Mouse (Mus musculus) hematopoietic multipotent progenitor cell, adult 10-12 weeks (in vitro differentiated cells): Measurements from ENCODE around the gene C730034F03Rik. TPM values are rescaled to one million over a fixed set of nuclear protein-coding genes. Genes with fewer than 3 reads are reported as not detected.

Source experiments
- polyA plus RNA-seq: library from polyadenylated mRNA; stranded (reverse); fragments of >175 nt; gene quantifications from 2 replicates; pipeline ENCODE4 v1.2.3, GENCODE M21; 2012; ENCODE audit warnings: low replicate concordance

C730034F03Rik gene
- 0.24 and 0.42 TPM in 2 replicates for polyA plus RNA-seq

GRCm38 (mm10) chr15:89429352-89430221 is at the start of gene C730034F03Rik, which contains the start of the genes Gm44502 and Chkb:
Gene C730034F03Rik, plus strand, starts transcription at chr15:89429589.
Gene Gm44502, minus strand, starts transcription at chr15:89429696.
Gene Chkb, minus strand, starts transcription at chr15:89429908.

GRCm38 (mm10) chr15:89384617-89385016 is 44.8 kb upstream of the C730034F03Rik start, which contains the start of gene Klhdc7b:
Gene Klhdc7b, plus strand, starts transcription at chr15:89384917.

GRCm38 (mm10) chr15:89410118-89410517 is 19.3 kb upstream of the C730034F03Rik start, which contains the start of gene Syce3:
Gene Syce3, minus strand, starts transcription at chr15:89410503.

GRCm38 (mm10) chr15:89425711-89426121 is 3.7 kb upstream of the C730034F03Rik start, which contains the start of gene Cpt1b:
Gene Cpt1b, minus strand, starts transcription at chr15:89425863.

GRCm38 (mm10) chr15:89453865-89454478 is 24.6 kb downstream of the C730034F03Rik start, which contains the start of gene Mapk8ip2:
Gene Mapk8ip2, plus strand, starts transcription at chr15:89453913.

GRCm38 (mm10) chr15:89477091-89477491 is 47.7 kb downstream of the C730034F03Rik start, which contains the start of gene Arsa:
Gene Arsa, minus strand, starts transcription at chr15:89477425.

Other genes starting within 250 kb of the C730034F03Rik start
- 114 and 275 TPM in 2 replicates for gene Plxnb2, start 248.8 kb upstream of the C730034F03Rik start, polyA plus RNA-seq
- gene Dennd6b, start 233.1 kb upstream of the C730034F03Rik start, polyA plus RNA-seq: 28.6 and 33.7 TPM in 2 replicates
- 175 and 371 TPM in 2 replicates for gene Ppp6r2, start 218.0 kb upstream of the C730034F03Rik start, polyA plus RNA-seq
- 316 and 384 TPM in 2 replicates for gene Sbf1, start 114.3 kb upstream of the C730034F03Rik start, polyA plus RNA-seq
- gene Adm2, start 106.9 kb upstream of the C730034F03Rik start, polyA plus RNA-seq: 0.31 TPM in 1 of 2 replicates, not detected in the other
- gene Miox, start 95.2 kb upstream of the C730034F03Rik start, polyA plus RNA-seq: not detected in 2 replicates
- gene Lmf2, start 73.9 kb upstream of the C730034F03Rik start, polyA plus RNA-seq: 107 and 187 TPM in 2 replicates
- 47.9 and 48.1 TPM in 2 replicates for gene Ncaph2, start 73.9 kb upstream of the C730034F03Rik start, polyA plus RNA-seq
- 35.5 and 46.3 TPM in 2 replicates for gene Sco2, start 55.7 kb upstream of the C730034F03Rik start, polyA plus RNA-seq
- gene Tymp, start 52.5 kb upstream of the C730034F03Rik start, polyA plus RNA-seq: 1.3 and 2.9 TPM in 2 replicates
- 1.4 and 3.2 TPM in 2 replicates for gene Odf3b, start 50.3 kb upstream of the C730034F03Rik start, polyA plus RNA-seq
- not detected in 2 replicates for gene Klhdc7b, start 44.7 kb upstream of the C730034F03Rik start, polyA plus RNA-seq
- gene Syce3, start 19.1 kb upstream of the C730034F03Rik start, polyA plus RNA-seq: not detected in 2 replicates
- 0.33 and 2.2 TPM in 2 replicates for gene Cpt1b, start 3.7 kb upstream of the C730034F03Rik start, polyA plus RNA-seq
- 0.86 and 3.8 TPM in 2 replicates for gene Gm44502, start 107 bp downstream of the C730034F03Rik start, polyA plus RNA-seq
- gene Chkb, start 319 bp downstream of the C730034F03Rik start, polyA plus RNA-seq: 150 and 271 TPM in 2 replicates
- 0.02 TPM in 1 of 2 replicates, not detected in the other for gene Mapk8ip2, start 24.3 kb downstream of the C730034F03Rik start, polyA plus RNA-seq
- 51.3 and 54.9 TPM in 2 replicates for gene Arsa, start 47.8 kb downstream of the C730034F03Rik start, polyA plus RNA-seq
- gene Shank3, start 70.0 kb downstream of the C730034F03Rik start, polyA plus RNA-seq: 1.6 and 7.3 TPM in 2 replicates
- gene Acr, start 138.7 kb downstream of the C730034F03Rik start, polyA plus RNA-seq: 0.08 TPM in 1 of 2 replicates, not detected in the other
- gene Rabl2, start 162.3 kb downstream of the C730034F03Rik start, polyA plus RNA-seq: 3.7 and 4.4 TPM in 2 replicates